10 mouse cellular contexts compared by ENCODE assay signal in the genomic region with DNA sequence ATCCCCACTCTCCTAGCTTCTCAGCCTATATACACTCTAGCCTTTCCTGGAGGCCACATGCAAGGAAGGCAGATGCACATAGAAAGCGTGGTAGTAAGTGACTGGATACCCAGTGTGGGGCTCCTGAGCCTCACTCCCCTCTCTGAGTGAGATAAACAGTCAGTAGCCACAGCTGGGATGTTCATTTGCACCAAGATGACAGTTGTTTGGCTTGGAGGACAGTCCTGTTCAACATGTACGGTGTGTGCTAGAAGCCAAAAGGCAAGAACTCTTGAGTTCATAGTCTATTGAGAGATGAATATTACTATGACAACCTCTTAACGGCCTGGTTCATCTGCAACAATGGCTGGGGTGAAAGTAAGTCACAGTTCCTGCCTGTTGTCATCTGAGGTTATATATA. TPM values are rescaled to one million over a fixed set of nuclear protein-coding genes. Genes with fewer than 3 reads are reported as not detected.
A peak's percentile ranks its signal among the peaks of the same experiment; 100 is the strongest.
DNase-seq lines count a peak whose midpoint lies in the region; ATAC-seq lines count a peak whose summit lies in the region.
"Had no signal": no experiment of that assay in that cellular context is flagged by ENCODE, and none has a peak within 500 bp of the region (broad histone marks: within the 10 kb centered on the region; RNA-seq: fewer than 3 reads in every experiment).

No protein-coding gene starts in this region.

- no peaks in the 10 kb centered on the region; the same call in 1 of the 2 replicates for H3K36me3 ChIP-seq in kidney, embryonic 14.5 days (ENCODE audit: control insufficient read depth, insufficient read depth, low read length)
- H3K36me3 ChIP-seq in forebrain, embryonic 15.5 days = no peaks in the 10 kb centered on the region
- no peaks in the 10 kb centered on the region for H3K36me3 ChIP-seq in limb, embryonic 12.5 days
- no peaks in the 10 kb centered on the region for H3K36me3 ChIP-seq in neural tube, embryonic 12.5 days

- ATAC-seq in kidney, embryonic 14.5 days (ENCODE audit: low FRiP score, low TSS enrichment) = no peak
- no peak for ATAC-seq in forebrain, embryonic 15.5 days (replicated peaks)
- no peak for ATAC-seq in limb, embryonic 12.5 days (ENCODE audit: insufficient number of reproducible peaks, insufficient read depth, low FRiP score, low TSS enrichment, low read depth)
- no peak for ATAC-seq in neural tube, embryonic 12.5 days (ENCODE audit: low FRiP score, low read depth)

- peak overlapping the region; percentile 87; the same call in 1 of the 2 replicates for H3K4me2 ChIP-seq in kidney, embryonic 14.5 days (replicated peaks; ENCODE audit: low read depth, low read length)
- peak overlapping the region; percentile 79 for H3K4me2 ChIP-seq in forebrain, embryonic 15.5 days (replicated peaks)
- H3K4me2 ChIP-seq in limb, embryonic 12.5 days = peak overlapping the region; percentile 88
- H3K4me2 ChIP-seq in neural tube, embryonic 12.5 days (replicated peaks) = peak overlapping the region; percentile 94

- no peaks in the 10 kb centered on the region for H3K9me3 ChIP-seq in kidney, embryonic 14.5 days (ENCODE audit: control insufficient read depth, low read length)
- H3K9me3 ChIP-seq in forebrain, embryonic 15.5 days = no peaks in the 10 kb centered on the region
- no peaks in the 10 kb centered on the region for H3K9me3 ChIP-seq in limb, embryonic 12.5 days
- no peaks in the 10 kb centered on the region for H3K9me3 ChIP-seq in neural tube, embryonic 12.5 days

- H3K27ac ChIP-seq in kidney, embryonic 14.5 days (ENCODE audit: low read depth, low read length) = no peak overlapping the region
- no peak overlapping the region for H3K27ac ChIP-seq in forebrain, embryonic 15.5 days (replicated peaks)
- no peak overlapping the region for H3K27ac ChIP-seq in limb, embryonic 12.5 days
- H3K27ac ChIP-seq in neural tube, embryonic 12.5 days = no peak overlapping the region

- no peaks in the 10 kb centered on the region for H3K27me3 ChIP-seq in kidney, embryonic 14.5 days (ENCODE audit: control insufficient read depth, insufficient read depth, low read length)
- H3K27me3 ChIP-seq in forebrain, embryonic 15.5 days = no peaks in the 10 kb centered on the region
- H3K27me3 ChIP-seq in limb, embryonic 12.5 days = no peaks in the 10 kb centered on the region
- H3K27me3 ChIP-seq in neural tube, embryonic 12.5 days (replicated peaks) = no peaks in the 10 kb centered on the region

- 65% methylated on average over 3 of the region's 3 CpGs for WGBS in kidney, embryonic 14.5 days
- 67% methylated on average over 3 of the region's 3 CpGs for whole genome bisulfite sequencing in forebrain, embryonic 15.5 days
- 79% methylated on average over 3 of the region's 3 CpGs for WGBS in limb, embryonic 12.5 days
- 69% methylated on average over 3 of the region's 3 CpGs for WGBS in neural tube, embryonic 12.5 days

- H3K4me1 ChIP-seq in kidney, embryonic 14.5 days (ENCODE audit: control insufficient read depth, insufficient read depth, low read length) = peaks cover 19% of the 10 kb centered on the region
- peaks cover 39% of the 10 kb centered on the region for H3K4me1 ChIP-seq in forebrain, embryonic 15.5 days
- peaks cover 31% of the 10 kb centered on the region for H3K4me1 ChIP-seq in limb, embryonic 12.5 days (replicated peaks)
- peaks cover 33% of the 10 kb centered on the region for H3K4me1 ChIP-seq in neural tube, embryonic 12.5 days

- H3K9ac ChIP-seq in kidney, embryonic 14.5 days (ENCODE audit: low read depth, low read length) = no peak overlapping the region
- H3K9ac ChIP-seq in forebrain, embryonic 15.5 days (replicated peaks) = no peak overlapping the region
- H3K9ac ChIP-seq in limb, embryonic 12.5 days (replicated peaks) = no peak overlapping the region
- no peak overlapping the region for H3K9ac ChIP-seq in neural tube, embryonic 12.5 days

- DNase-seq in kidney, adult 11 months = no peak
- DNase-seq in layer of hippocampus, adult 8-10 months (ENCODE audit: low spot score in 2 of 2) = no peak
- no peak for DNase-seq in left cerebral cortex, postnatal 36 days (ENCODE audit: low spot score in 2 of 2)
- no peak for DNase-seq in Muller cell, postnatal 12 days (ENCODE audit: inconsistent ontology term)
- DNase-seq: adrenal gland, postnatal 14 days; embryo, embryonic 11 days had no signal

- intact Hi-C loops in left cerebral cortex, postnatal 36 days (cut with DNase I) = loop anchor here (5.0 kb wide), 2 partner anchors 36 to 176 kb away; a partner anchor contains a TSS

- H3K4me3 ChIP-seq in kidney, embryonic 14.5 days (ENCODE audit: low read length) = no peak overlapping the region; the same call in 1 of the 2 replicates
- peak overlapping the region; percentile 94; the same call in 1 of the 2 replicates for H3K4me3 ChIP-seq in forebrain, embryonic 15.5 days
- no peak overlapping the region; the same call in 1 of the 2 replicates for H3K4me3 ChIP-seq in limb, embryonic 12.5 days (replicated peaks)
- no peak overlapping the region for H3K4me3 ChIP-seq in neural tube, embryonic 12.5 days

RNA-seq across cellular contexts. Expression of a gene that starts 2.0 kb away (rescaled TPM):
- 131 and 224 TPM in 2 replicates for polyA plus RNA-seq in kidney, embryonic 14.5 days (2014; fragmentation: Nextera tagmentation; extraction: Ambion mirVana)
- polyA plus RNA-seq in forebrain, embryonic 15.5 days (2015; fragmentation: Nextera tagmentation; extraction: Ambion mirVana) = 174 and 180 TPM in 2 replicates
- polyA plus RNA-seq in limb, embryonic 12.5 days (2016; fragmentation: Nextera tagmentation; extraction: Ambion mirVana) = 258 and 277 TPM in 2 replicates
- polyA plus RNA-seq in neural tube, embryonic 12.5 days (2016; fragmentation: Nextera tagmentation; extraction: Ambion mirVana) = 253 and 266 TPM in 2 replicates
- total RNA-seq in layer of hippocampus, adult 8-10 months (2022) = 100 to 1,000 TPM; 105 to 119 (median 113) TPM
- total RNA-seq in left cerebral cortex, postnatal 36 days (2021) = 100 to 1,000 TPM; 185 to 201 TPM

RNA-seq across cellular contexts. Expression of a gene that starts 46.4 kb away (rescaled TPM):
- 1.4 and 1.7 TPM in 2 replicates for polyA plus RNA-seq in kidney, embryonic 14.5 days (2014; fragmentation: Nextera tagmentation; extraction: Ambion mirVana)
- polyA plus RNA-seq in forebrain, embryonic 15.5 days (2015; fragmentation: Nextera tagmentation; extraction: Ambion mirVana) = 0.08 TPM in 1 of 2 replicates, not detected in the other
- polyA plus RNA-seq in limb, embryonic 12.5 days (2016; fragmentation: Nextera tagmentation; extraction: Ambion mirVana) = 0.64 and 0.73 TPM in 2 replicates
- 0.10 TPM in 1 of 2 replicates, not detected in the other for polyA plus RNA-seq in neural tube, embryonic 12.5 days (2016; fragmentation: Nextera tagmentation; extraction: Ambion mirVana)
- 1 to 10 TPM; 3.0 to 4.3 (median 3.7) TPM for total RNA-seq in layer of hippocampus, adult 8-10 months (2022)
- 10 to 100 TPM; 17.7 to 22.5 TPM for total RNA-seq in left cerebral cortex, postnatal 36 days (2021)
